Mouse (Mus musculus) erythroid progenitor cell, adult 5-6 weeks (primary cell): ENCODE results near the gene Ptcra. TPM values are rescaled to one million over a fixed set of nuclear protein-coding genes. Genes with fewer than 3 reads are reported as not detected.

ENCODE experiments used
- ATAC-seq: replicated peaks from 2 replicates; pipeline ENCODE4 v1.8.0; 2016; ENCODE audit warnings: moderate number of reproducible peaks, mild to moderate bottlenecking, moderate TSS enrichment, inconsistent platforms; ENCODE audit not compliant: poor library complexity, low FRiP score, severe bottlenecking
- total RNA-seq, 2 experiments: library from RNA; stranded (forward) in 1 of 2; stranded (reverse) in 1 of 2; fragments of 150-400 nt in 1 of 2; fragments of 186-747, 209-891 nt in 1 of 2; gene quantifications; 2 replicates each; pipeline versions ENCODE4 v1.2.3 to v1.2.4; 2015 to 2017; ENCODE audit warnings: low replicate concordance in 2 of 2

Ptcra gene
- total RNA-seq, 2 experiments from 2014 or later = not detected

DNA sequence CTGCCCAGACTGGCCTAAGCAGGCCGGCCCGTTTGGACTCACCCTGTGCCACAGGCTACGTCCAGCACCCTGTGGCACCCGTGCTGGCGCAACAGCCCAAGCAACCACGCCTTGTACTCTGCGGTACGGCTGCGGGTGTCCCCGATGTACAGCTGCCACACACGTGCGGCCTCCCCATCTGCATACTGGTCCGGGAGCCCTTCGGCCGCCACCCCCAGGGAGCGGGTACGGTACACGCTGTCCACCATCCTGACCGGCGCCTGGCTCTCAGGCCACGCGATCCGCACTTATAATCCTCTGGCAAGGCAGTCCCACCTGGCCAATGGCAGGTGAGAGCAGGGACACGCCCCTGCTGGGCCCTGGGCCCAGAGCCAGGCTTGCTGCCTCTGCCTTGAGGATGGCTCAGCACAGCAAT is 34.6 kb downstream of the Ptcra start, which contains the start of gene Gnmt:
Gnmt (minus strand) TSS at position 265 of the 415 bp plus-strand sequence.
- ATAC-seq = no peak

DNA sequence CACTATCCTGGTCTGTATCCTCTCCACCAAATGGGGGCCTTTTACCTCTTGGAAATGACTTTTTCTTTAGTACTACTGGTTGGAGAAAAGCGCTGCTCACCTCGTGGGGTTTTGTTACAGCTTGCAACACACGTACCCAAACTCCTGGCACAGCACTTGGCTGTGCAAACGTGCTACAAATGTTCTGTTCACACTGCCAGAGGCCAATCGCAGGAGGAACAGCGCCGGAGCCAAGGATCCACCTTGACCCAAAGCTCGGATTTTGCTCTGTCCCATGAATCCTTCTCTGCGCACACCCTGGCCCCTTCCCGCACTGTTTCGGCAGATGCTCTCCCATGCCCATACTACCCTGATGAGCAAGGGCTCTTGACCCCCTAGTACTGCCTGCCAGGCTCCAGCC is 35.0 kb downstream of the Ptcra start:
- no peak for ATAC-seq

DNA sequence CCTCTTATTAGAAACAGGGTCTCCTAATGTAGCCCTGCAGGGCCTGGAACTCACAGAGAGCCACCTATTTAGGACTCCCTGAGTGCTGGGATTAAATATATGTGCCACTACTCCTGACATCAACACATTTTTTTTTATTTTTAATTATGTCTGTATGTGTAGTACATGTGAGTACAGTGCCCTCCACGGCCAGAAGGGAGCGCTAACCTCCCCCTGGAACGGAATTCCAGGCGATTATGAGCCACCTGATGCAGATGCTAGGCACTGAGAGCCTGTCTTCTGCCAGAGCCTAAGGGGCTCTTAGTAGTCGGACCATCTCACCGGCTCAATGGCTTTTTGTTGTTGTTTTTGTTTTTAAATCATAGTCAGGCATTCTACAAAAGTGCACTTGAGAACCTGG is 35.5 kb downstream of the Ptcra start:
- no peak for ATAC-seq

DNA sequence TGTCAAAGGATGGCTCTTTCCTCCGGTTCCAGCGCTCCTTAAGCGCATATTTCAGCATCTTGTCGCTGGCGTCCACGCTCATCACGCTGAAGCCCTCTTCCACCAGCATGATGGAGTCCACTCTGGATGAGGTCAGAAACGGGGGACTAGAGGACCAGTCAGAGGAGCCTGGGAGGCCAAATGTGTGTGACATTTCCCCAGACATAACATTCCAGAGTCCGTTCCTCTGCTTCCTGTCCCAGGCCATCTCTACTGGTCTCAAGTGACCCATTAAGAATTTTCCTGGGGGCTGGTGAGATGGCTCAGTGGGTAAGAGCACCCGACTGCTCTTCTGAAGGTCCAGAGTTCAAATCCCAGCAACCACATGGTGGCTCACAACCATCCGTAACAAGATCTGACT is 36.2 kb downstream of the Ptcra start:
- no peak for ATAC-seq

DNA sequence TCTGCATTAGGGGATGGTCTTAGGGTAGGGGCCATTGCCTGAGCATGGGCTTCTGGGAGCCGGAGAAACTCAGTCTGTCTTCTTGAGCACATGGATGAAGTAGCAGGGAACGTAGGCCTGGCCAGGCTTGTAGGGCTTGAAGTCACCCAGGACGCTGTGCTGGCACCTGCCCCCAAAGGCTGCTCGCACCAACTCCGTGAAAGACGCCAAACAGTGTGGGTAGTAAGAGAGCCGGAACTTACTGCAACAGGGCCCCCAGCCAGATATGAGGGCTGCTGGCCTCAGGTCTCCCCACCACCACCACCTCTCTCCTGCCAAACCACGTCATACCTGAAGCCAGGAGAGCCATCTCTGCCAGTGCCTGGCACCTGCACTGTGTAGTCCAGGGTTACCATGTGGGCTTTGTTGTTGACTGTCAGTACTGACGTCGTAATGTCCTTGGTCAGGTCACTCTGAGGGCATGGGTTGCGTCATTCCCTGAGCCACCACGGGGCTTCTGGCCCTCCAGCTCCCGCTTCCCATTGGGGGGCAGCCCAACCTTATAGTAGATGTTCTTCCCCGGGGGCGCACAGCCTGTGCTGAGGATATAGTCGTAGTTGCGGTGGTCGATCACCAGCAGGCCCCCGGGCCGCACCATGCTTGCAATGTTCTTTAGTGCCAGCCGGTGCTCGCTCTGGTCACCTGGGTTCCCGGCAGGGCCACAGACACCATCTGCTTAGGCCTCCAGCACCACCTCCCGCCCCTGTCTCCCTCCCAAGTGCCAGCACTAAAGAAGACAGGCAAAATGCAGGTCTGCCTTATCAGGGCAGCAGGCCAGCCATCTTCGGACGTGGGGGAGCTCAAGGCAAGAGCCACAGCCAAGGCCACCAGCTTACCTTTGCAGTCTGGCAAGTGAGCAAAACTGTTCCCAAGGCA is 37.5 kb downstream of the Ptcra start:
- ATAC-seq = no peak

DNA sequence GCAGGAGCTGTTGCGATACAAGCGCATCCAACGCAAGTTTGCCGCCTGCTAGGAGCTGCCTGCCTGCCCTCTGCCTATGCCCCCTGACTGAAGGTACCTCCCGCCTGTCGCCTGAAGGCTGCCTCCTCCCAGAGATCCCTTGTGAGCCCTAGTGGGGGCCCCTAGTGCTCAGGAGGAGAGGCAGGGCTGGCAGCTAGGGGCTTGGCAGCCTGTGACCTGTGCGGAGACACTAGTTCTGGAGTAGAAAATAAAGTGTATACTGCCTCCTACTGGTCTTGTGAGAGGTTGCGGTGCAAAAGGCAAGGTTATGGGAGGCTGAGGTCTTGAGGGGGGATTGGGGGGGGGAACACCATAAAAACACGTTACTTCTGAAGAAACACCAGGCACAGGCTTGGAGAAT is 38.2 kb downstream of the Ptcra start:
- no peak for ATAC-seq

DNA sequence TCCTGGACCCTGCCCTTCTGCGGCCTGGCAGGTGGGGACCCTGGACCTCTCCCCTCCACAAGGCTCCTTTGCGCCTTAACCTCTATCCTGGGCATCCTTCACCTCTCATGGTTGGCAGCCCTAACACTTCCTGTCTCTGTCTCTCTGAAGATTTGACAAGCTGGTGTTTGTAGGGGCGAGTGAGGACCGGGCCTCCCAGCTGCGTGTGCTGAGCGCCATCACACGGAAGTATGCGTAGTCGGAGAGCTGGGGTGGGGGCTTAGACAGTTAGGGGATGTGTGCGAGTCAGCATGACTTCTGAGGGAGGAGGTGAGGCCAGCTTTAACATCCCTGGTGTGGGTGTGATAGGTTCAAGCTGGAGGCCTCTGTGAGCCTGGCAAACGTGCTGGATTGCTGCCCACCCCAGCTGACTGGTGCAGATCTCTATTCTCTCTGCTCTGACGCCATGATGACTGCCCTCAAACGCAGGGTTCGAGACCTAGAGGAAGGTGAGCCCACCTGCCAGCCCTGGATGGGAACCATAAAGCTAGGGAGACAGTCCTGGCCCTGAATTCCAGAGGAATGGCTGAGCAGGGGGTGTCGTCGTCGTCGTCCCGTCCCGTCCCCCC is 38.9 kb downstream of the Ptcra start:
- ATAC-seq = no peak

DNA sequence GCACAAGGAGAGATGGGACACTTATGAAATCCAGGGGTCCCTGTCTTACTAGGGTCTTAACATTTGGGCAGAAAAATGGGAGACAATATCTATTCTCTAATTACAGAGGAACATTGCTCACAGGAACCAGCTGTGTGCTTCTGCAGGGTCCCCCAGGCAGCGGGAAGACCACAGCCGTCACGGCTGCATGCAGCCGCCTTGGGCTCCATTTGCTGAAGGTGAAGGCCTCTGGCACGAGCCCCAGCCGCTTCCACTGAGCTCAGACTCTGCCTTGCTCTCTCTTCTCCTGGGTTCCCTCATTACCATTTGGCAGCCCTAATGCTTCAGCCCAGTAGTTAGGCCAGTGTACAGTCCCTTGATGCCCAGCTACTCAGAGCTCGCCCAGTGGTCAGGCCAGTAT is 42.4 kb downstream of the Ptcra start:
- no peak for ATAC-seq

DNA sequence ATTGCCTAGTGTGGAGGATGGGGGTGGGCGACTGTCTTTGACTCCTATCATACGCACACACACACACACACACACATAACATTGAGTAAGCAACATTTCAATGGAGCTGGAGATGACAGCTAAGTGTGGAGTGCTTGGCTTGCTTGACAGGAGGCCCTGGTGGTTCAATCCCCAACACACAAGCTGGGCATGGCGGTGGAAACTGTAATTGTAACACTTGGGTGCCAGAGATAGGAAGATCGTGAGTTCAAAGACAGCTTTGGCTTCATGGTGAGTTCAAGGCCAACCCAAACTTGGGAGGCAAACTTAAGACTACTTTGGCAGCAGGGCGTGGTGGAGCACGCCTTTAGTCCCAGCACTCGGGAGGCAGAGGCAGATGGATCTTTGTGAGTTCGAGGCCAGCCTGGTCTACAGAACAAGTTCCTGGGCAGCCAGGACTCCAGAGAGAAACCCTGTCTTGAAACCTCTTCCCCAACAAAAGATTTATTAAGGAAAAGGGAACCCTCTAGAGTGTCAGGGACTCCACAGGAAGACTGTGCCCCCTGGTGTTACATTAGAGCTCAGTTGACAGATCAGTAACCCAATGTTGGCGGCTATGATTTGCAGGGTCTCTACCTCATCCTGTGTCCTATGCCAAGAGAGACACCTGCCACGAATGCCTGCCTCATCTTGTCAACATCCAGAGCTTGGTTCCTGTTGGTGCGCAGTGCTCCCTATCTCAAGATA is 48.6 kb downstream of the Ptcra start:
- ATAC-seq = no peak

DNA sequence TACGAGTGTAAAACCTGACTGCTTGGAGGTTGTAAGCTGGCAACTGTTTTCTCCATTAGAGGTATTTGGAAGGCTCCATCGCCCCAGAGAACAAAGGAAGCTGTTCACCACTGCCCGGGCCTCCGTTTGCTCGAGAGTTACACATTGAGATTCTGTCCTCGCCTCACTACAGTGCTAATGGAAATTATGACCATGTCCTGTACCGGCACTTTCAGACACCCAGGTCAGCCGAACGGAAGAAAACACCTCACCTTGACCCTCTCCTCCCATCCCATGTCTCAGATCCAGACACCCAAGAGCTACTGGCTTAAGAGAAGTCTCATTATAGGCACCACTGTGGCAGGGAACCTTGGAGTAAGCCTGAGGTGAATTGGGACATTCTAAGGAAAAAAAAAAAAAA is 49.7 kb downstream of the Ptcra start:
- ATAC-seq = no peak

DNA sequence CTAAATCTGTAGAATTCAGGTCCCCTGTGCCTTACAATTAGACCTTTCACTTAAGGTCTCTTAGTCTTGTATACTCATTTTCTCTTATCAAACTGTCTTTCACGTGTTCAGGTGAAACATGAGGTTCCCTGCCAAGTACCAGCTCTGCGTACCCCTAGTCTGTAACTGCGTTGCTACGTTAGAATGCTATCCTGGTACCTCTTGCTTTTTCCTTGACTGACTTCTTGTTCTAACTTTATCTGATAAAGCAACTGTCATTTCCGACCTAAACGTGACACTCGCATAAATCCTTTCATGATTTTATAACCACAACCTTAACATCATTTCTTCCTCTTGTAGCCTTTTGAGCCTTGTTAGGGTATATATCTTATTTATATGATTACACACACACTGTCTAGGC is 51.1 kb downstream of the Ptcra start:
- ATAC-seq = no peak

DNA sequence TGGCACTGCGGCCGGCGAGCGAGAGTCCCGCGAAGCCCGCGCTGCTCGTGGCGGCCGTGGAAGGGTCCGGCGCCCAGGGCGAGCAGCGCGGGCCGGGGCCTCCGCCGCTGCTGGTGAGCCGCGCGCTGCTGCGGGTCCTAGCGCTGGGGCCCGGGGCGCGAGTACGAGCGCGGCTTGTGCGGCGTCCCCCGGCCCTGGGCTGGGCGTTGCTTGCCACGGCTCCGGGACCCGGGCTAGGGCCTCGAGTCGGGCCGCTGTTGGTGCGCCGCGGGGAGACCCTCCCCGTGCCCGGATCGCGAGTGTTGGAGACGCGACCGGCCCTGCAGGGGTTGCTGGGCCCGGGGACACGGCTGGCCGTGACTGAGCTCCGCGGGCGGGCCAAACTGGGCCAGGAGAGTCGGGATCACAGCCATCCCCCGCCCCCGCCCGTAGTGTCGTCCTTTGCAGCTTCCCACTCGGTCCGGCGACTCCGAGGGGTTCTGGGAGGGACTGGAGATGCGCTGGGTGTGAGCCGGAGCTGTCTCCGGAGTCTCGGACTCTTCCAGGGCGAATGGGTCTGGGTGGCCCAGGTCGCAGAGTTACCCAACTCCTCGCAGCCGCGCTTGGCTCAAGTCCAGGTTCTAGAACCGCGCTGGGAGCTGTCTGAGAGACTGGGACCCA is 51.8 kb downstream of the Ptcra start:
- 0 out of 2 replicates have a peak, but pooled peaks have one; percentile 41 for ATAC-seq

DNA sequence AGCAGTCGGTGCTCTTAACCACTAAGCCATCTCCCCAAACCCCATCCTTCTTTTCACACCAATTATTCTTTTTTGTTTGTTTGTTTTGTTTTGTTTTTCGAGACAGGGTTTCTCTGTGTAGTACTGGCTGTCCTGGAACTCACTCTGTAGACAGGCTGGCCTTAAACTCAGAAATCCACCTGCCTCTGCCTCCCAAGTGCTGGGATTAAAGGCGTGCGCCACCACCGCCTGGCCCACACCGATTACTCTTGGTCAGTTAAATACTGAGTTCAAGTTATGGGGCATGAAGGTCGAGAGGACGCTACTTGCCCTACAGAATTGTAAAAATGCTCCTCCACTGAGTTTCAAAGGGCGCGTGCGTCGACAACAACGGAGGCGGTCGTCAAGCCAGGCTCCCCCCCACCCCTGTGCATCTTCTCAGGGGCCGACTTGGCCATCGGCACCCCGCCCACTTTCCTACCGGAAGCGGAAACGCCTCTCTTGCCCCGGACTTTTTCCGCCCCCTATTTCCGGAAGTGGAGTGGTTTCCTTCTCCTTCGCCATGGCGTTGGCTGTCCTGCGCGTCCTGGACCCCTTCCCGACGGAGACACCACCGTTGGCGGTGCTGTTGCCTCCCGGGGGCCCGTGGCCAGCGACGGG is 52.4 kb downstream of the Ptcra start, which contains the start of gene Pex6:
Pex6 (plus strand) TSS at position 505 of the 639 bp plus-strand sequence.
- peak; percentile 97 for ATAC-seq

DNA sequence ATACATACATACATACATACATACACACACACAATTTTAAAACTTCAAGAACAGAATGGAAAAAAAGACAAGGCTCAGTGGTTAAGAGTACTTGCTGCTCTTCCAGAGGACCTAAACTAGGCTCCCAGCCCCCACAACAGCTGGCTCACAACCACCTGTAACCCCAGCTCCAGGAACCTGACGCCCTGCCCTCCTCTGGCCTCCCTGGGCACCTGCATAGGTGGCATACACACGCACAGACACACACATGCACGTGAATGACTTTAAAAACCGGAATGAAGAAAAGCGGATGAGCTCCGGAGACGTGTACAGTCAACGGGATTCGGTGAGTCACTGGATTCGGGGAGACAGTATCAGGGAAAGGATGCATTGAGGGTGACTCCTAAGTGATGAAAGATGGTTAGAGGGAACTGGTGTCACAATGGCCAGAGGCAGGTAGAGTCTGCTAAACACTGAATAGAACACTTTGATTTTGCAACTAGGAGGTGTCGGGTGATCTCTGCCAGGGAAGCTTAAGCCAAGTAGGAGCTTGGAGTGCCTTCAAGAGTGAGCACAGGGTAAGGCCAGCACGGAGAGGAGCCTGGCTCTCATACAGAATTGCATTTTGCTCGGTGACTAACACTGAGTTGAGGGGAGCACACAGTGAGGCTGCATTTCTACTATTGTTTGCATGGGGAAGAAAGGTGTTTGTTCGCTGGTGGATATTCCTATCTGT is 57.0 kb downstream of the Ptcra start:
- no peak for ATAC-seq

Other genes starting within 250 kb of the Ptcra start
- 0.42 and 5.8 TPM in 2 replicates for gene Cul9, start 217.3 kb downstream of the Ptcra start, total RNA-seq (2015; ENCODE audit: low replicate concordance)
- 0.26 TPM in 1 of 2 replicates, not detected in the other for gene Cul9, start 217.3 kb downstream of the Ptcra start, total RNA-seq (2017; ENCODE audit: low replicate concordance)
- gene Srf, start 207.5 kb downstream of the Ptcra start, total RNA-seq (2015; ENCODE audit: low replicate concordance) = 12.2 and 23.8 TPM in 2 replicates
- gene Srf, start 207.5 kb downstream of the Ptcra start, total RNA-seq (2017; ENCODE audit: low replicate concordance) = 7.2 and 9.9 TPM in 2 replicates
- not detected in 2 replicates for gene Ptk7, start 134.2 kb downstream of the Ptcra start, total RNA-seq (2015; ENCODE audit: low replicate concordance)
- gene Ptk7, start 134.2 kb downstream of the Ptcra start, total RNA-seq (2017; ENCODE audit: low replicate concordance) = 0.30 TPM in 1 of 2 replicates, not detected in the other
- gene Klc4, start 117.7 kb downstream of the Ptcra start, total RNA-seq (2015; ENCODE audit: low replicate concordance) = 1.3 and 2.9 TPM in 2 replicates
- gene Klc4, start 117.7 kb downstream of the Ptcra start, total RNA-seq (2017; ENCODE audit: low replicate concordance) = 4.5 and 5.5 TPM in 2 replicates
- 5.8 and 10.9 TPM in 2 replicates for gene Mrpl2, start 117.5 kb downstream of the Ptcra start, total RNA-seq (2015; ENCODE audit: low replicate concordance)
- gene Mrpl2, start 117.5 kb downstream of the Ptcra start, total RNA-seq (2017; ENCODE audit: low replicate concordance) = 12.5 and 13.3 TPM in 2 replicates
- gene Cul7, start 113.4 kb downstream of the Ptcra start, total RNA-seq (2015; ENCODE audit: low replicate concordance) = 1.7 TPM in 1 of 2 replicates, not detected in the other
- gene Cul7, start 113.4 kb downstream of the Ptcra start, total RNA-seq (2017; ENCODE audit: low replicate concordance) = 0.30 and 0.39 TPM in 2 replicates
- gene Rrp36, start 89.4 kb downstream of the Ptcra start, total RNA-seq (2015; ENCODE audit: low replicate concordance) = 2.5 TPM in 1 of 2 replicates, not detected in the other
- gene Rrp36, start 89.4 kb downstream of the Ptcra start, total RNA-seq (2017; ENCODE audit: low replicate concordance) = 8.6 and 23.7 TPM in 2 replicates
- 15.1 and 22.6 TPM in 2 replicates for gene Mea1, start 84.9 kb downstream of the Ptcra start, total RNA-seq (2015; ENCODE audit: low replicate concordance)
- gene Mea1, start 84.9 kb downstream of the Ptcra start, total RNA-seq (2017; ENCODE audit: low replicate concordance) = 4.2 and 10.9 TPM in 2 replicates
- gene Klhdc3, start 82.8 kb downstream of the Ptcra start, total RNA-seq (2015; ENCODE audit: low replicate concordance) = 16.9 and 23.1 TPM in 2 replicates
- 5.1 and 17.2 TPM in 2 replicates for gene Klhdc3, start 82.8 kb downstream of the Ptcra start, total RNA-seq (2017; ENCODE audit: low replicate concordance)
- gene Ppp2r5d, start 58.6 kb downstream of the Ptcra start, total RNA-seq (2015; ENCODE audit: low replicate concordance) = 15.1 and 18.4 TPM in 2 replicates
- 17.1 and 22.8 TPM in 2 replicates for gene Ppp2r5d, start 58.6 kb downstream of the Ptcra start, total RNA-seq (2017; ENCODE audit: low replicate concordance)
- gene Pex6, start 52.2 kb downstream of the Ptcra start, total RNA-seq (2015; ENCODE audit: low replicate concordance) = 1.1 TPM in 1 of 2 replicates, not detected in the other
- gene Pex6, start 52.2 kb downstream of the Ptcra start, total RNA-seq (2017; ENCODE audit: low replicate concordance) = 1.8 and 4.2 TPM in 2 replicates
- gene Gnmt, start 34.5 kb downstream of the Ptcra start, total RNA-seq (2015; ENCODE audit: low replicate concordance) = not detected in 2 replicates
- gene Gnmt, start 34.5 kb downstream of the Ptcra start, total RNA-seq (2017; ENCODE audit: low replicate concordance) = not detected in 2 replicates
- 3.4 and 3.6 TPM in 2 replicates for gene Cnpy3, start 11.5 kb downstream of the Ptcra start, total RNA-seq (2015; ENCODE audit: low replicate concordance)
- 7.2 and 7.7 TPM in 2 replicates for gene Cnpy3, start 11.5 kb downstream of the Ptcra start, total RNA-seq (2017; ENCODE audit: low replicate concordance)
- gene 2310039H08Rik, start 8.9 kb upstream of the Ptcra start, total RNA-seq (2015; ENCODE audit: low replicate concordance) = 7.2 and 15.1 TPM in 2 replicates
- gene 2310039H08Rik, start 8.9 kb upstream of the Ptcra start, total RNA-seq (2017; ENCODE audit: low replicate concordance) = 1.8 and 4.2 TPM in 2 replicates
- 29.9 and 35.6 TPM in 2 replicates for gene Rpl7l1, start 19.0 kb upstream of the Ptcra start, total RNA-seq (2015; ENCODE audit: low replicate concordance)
- 25.2 and 69.6 TPM in 2 replicates for gene Rpl7l1, start 19.0 kb upstream of the Ptcra start, total RNA-seq (2017; ENCODE audit: low replicate concordance)
- 28.8 and 64.6 TPM in 2 replicates for gene Bicral, start 94.8 kb upstream of the Ptcra start, total RNA-seq (2015; ENCODE audit: low replicate concordance)
- gene Bicral, start 94.8 kb upstream of the Ptcra start, total RNA-seq (2017; ENCODE audit: low replicate concordance) = 18.7 and 68.4 TPM in 2 replicates
- gene Tbcc, start 127.0 kb upstream of the Ptcra start, total RNA-seq (2015; ENCODE audit: low replicate concordance) = 3.2 and 7.5 TPM in 2 replicates
- gene Tbcc, start 127.0 kb upstream of the Ptcra start, total RNA-seq (2017; ENCODE audit: low replicate concordance) = 1.1 and 2.7 TPM in 2 replicates
- not detected in 2 replicates for gene Prph2, start 146.7 kb upstream of the Ptcra start, total RNA-seq (2015; ENCODE audit: low replicate concordance)
- not detected in 2 replicates for gene Prph2, start 146.7 kb upstream of the Ptcra start, total RNA-seq (2017; ENCODE audit: low replicate concordance)
- 27.8 and 73.8 TPM in 2 replicates for gene Ubr2, start 246.8 kb upstream of the Ptcra start, total RNA-seq (2015; ENCODE audit: low replicate concordance)
- gene Ubr2, start 246.8 kb upstream of the Ptcra start, total RNA-seq (2017; ENCODE audit: low replicate concordance) = 43.5 and 52.1 TPM in 2 replicates